13 mouse cellular contexts compared by ENCODE assay signal in the genomic region with DNA sequence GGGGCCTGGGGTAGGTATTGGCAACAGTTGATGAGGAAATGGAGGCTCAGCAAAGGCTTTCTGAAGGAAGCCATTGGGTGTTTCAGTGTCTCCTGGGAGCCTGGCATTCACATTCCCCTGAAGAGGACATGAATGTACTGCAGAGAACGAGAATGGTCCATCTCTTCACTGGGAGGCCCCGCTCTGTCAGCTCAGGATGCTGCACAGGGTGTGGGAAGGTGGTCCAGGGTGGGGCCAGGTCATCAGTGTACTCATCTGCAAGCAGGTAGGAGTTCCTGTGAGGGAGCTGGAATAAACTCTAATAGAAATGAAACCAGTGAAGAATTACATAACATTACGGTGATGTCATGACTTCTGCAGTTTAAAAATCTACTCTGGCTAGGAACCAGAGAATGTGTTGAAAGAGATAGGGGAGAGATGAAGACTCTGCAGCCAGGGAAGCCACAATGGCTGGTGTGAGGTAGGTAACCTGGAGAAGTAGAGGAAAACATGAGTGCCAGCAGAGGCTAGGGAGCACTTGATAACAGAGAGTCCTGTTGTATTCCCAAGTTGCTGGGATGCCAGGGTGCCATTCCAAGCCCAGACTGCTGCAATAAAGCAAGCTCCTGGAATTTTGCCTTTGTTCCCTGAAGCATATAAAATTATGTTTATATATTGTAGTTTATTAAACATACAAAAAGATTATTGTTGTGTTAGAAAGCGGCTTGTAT. TPM values are rescaled to one million over a fixed set of nuclear protein-coding genes. Genes with fewer than 3 reads are reported as not detected.
A peak's percentile ranks its signal among the peaks of the same experiment; 100 is the strongest.
DNase-seq lines count a peak whose midpoint lies in the region; ATAC-seq and TF ChIP-seq lines count a peak whose summit lies in the region.
"Had no signal": no experiment of that assay in that cellular context is flagged by ENCODE, and none has a peak within 500 bp of the region (broad histone marks: within the 10 kb centered on the region; RNA-seq: fewer than 3 reads in every experiment).

No protein-coding gene starts in this region.

- H3K4me2 ChIP-seq in hindbrain, embryonic 15.5 days: peak overlapping the region; percentile 42
- H3K4me2 ChIP-seq in hindbrain, embryonic 12.5 days (replicated peaks): no peak overlapping the region
- H3K4me2 ChIP-seq in intestine, postnatal 0 days (replicated peaks; ENCODE audit: low read depth): no peak overlapping the region

- H3K9me3 ChIP-seq in hindbrain, embryonic 15.5 days: no peaks in the 10 kb centered on the region
- no peaks in the 10 kb centered on the region for H3K9me3 ChIP-seq in hindbrain, embryonic 12.5 days (replicated peaks)
- H3K9me3 ChIP-seq in intestine, postnatal 0 days (ENCODE audit: control insufficient read depth): no peaks in the 10 kb centered on the region

- no peak overlapping the region for H3K9ac ChIP-seq in hindbrain, embryonic 15.5 days
- H3K9ac ChIP-seq in hindbrain, embryonic 12.5 days: no peak overlapping the region
- no peak overlapping the region for H3K9ac ChIP-seq in intestine, postnatal 0 days (ENCODE audit: low read depth, low read length)

- 77% methylated on average over 4 of the region's 4 CpGs for WGBS in hindbrain, embryonic 15.5 days
- 85% methylated on average over 4 of the region's 4 CpGs for WGBS in hindbrain, embryonic 12.5 days
- 77% methylated on average over 4 of the region's 4 CpGs for WGBS in intestine, postnatal 0 days

- H3K4me3 ChIP-seq in hindbrain, embryonic 15.5 days: peak overlapping the region; percentile 19
- no peak overlapping the region for H3K4me3 ChIP-seq in hindbrain, embryonic 12.5 days
- H3K4me3 ChIP-seq in intestine, postnatal 0 days (ENCODE audit: low read depth, low read length): no peak overlapping the region

- DNase-seq in 3134 (ENCODE audit: extremely low read depth, insufficient read length, low spot score) (peak; percentile 17), 3T3-L1 (ENCODE audit: low read depth, low spot score) (peak; percentile 64)
- peak; percentile 4 for DNase-seq in lung, postnatal 14 days
- no peak for DNase-seq in kidney, postnatal 10 days
- DNase-seq: adrenal gland, postnatal 25 days; kidney, postnatal 36 days had no signal

- H3K27me3 ChIP-seq in hindbrain, embryonic 15.5 days: no peaks in the 10 kb centered on the region
- peaks cover 7% of the 10 kb centered on the region; the same call in 1 of the 2 replicates for H3K27me3 ChIP-seq in hindbrain, embryonic 12.5 days
- no peaks in the 10 kb centered on the region for H3K27me3 ChIP-seq in intestine, postnatal 0 days (replicated peaks; ENCODE audit: control insufficient read depth, insufficient read depth, low read length)

- ATAC-seq in hindbrain, embryonic 15.5 days (ENCODE audit: low FRiP score, low read depth): peak; percentile 61
- ATAC-seq in hindbrain, embryonic 12.5 days (ENCODE audit: low FRiP score): no peak
- no peak for ATAC-seq in intestine, postnatal 0 days

- H3K27ac ChIP-seq in hindbrain, embryonic 15.5 days (replicated peaks): no peak overlapping the region
- H3K27ac ChIP-seq in hindbrain, embryonic 12.5 days: no peak overlapping the region
- no peak overlapping the region for H3K27ac ChIP-seq in intestine, postnatal 0 days (ENCODE audit: low read depth, low read length)
- H3K27ac ChIP-seq: macrophage had no signal

- no peaks in the 10 kb centered on the region for H3K36me3 ChIP-seq in hindbrain, embryonic 15.5 days
- H3K36me3 ChIP-seq in hindbrain, embryonic 12.5 days: no peaks in the 10 kb centered on the region
- no peaks in the 10 kb centered on the region for H3K36me3 ChIP-seq in intestine, postnatal 0 days (ENCODE audit: control insufficient read depth, insufficient read depth)

- H3K4me1 ChIP-seq in hindbrain, embryonic 15.5 days (replicated peaks): no peaks in the 10 kb centered on the region
- H3K4me1 ChIP-seq in hindbrain, embryonic 12.5 days: 0 out of 2 replicates have a peak, but pooled peaks cover 3% of the 10 kb centered on the region
- no peaks in the 10 kb centered on the region for H3K4me1 ChIP-seq in intestine, postnatal 0 days (replicated peaks; ENCODE audit: control insufficient read depth, insufficient read depth, low read length)

- TF ChIP-seq CTCF in intestine, postnatal 0 days (IDR thresholded peaks at IDR 0.05; ENCODE audit: low read depth): no peak

RNA-seq across cellular contexts. Expression of a gene that starts 3.3 kb away (rescaled TPM):
- polyA plus RNA-seq in hindbrain, embryonic 15.5 days (2015; fragmentation: Nextera tagmentation; extraction: Ambion mirVana): 0.13 and 0.14 TPM in 2 replicates
- polyA plus RNA-seq in hindbrain, embryonic 12.5 days (2016; fragmentation: Nextera tagmentation; extraction: Ambion mirVana): not detected in 2 replicates
- not detected in 2 replicates for polyA plus RNA-seq in intestine, postnatal 0 days (2015; fragmentation: Nextera tagmentation; extraction: Ambion mirVana)
- polyA plus RNA-seq: limb, embryonic 11.5 days; macrophage; neural tube, embryonic 14.5 days; stomach, embryonic 16.5 days had no signal
